Mouse (Mus musculus): ENCODE data around the gene Rfx1. TPM values are rescaled to one million over a fixed set of nuclear protein-coding genes. Genes with fewer than 3 reads are reported as not detected.

The Rfx1 gene
- polyA plus RNA-seq, 1 experiment = 45.6 TPM

DNA sequence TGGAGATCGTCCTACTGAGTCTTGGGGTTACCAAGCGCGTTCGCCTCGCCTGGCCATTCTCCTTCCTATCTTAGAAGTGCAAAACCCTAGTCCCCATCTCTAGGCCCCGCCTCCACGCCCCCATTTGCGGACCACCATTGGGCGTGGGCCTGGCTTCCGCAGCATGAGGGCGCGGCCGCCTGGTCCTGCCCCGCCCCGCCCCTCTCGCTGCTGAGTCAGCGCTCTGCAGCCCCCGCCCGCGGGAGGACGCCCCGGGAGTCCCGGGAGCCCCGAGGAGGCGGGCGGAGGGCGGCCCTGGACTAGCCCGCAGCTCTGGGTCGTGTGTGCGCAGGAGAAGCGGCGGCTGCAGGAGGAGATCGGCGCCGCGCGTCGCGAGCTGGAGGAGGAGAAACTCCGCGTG is 40.8 kb upstream of the Rfx1 start:
- peaks cover 10% of the 10 kb centered on the region for H3K27me3 ChIP-seq (ENCODE audit: control insufficient read depth, insufficient read depth, low read length)
- 2% methylated on average over 40 of the region's 41 CpGs for WGBS

DNA sequence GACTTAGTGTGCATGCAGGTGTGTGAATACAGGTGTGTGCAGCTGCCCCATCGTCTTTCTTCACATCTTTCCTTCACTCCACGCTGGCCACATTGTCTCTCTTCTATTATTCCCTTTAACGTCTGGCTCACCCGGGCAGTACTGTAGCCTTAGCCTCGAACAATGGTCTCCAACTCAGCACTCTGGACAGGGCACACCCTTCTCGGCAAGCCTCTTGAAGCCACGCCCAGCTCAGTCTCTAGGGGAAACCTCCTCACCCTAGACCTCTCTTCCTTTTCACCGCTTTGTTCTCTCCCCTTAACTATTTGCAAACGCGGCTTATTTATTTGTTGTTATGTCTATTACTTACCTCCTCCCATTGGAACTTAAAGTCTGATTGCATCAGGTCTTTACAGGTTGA is 39.2 kb upstream of the Rfx1 start:
- peaks cover 10% of the 10 kb centered on the region for H3K27me3 ChIP-seq (ENCODE audit: control insufficient read depth, insufficient read depth, low read length)
- no peak overlapping the region for H3K4me3 ChIP-seq (ENCODE audit: extremely low read depth, insufficient read depth, insufficient read length)
- TF ChIP-seq POLR2A (IDR thresholded peaks at IDR 0.05; ENCODE audit: low read depth, low read length) (no peak), CTCF (IDR thresholded peaks at IDR 0.05; ENCODE audit: extremely low read depth, insufficient read depth, insufficient read length, insufficient replicate concordance) (no peak)
- WGBS = 6% methylated on average over 10 of the region's 10 CpGs
- H3K36me3 ChIP-seq (ENCODE audit: control insufficient read depth, insufficient read depth, low read length) = peaks cover 17% of the 10 kb centered on the region
- peaks cover 5% of the 10 kb centered on the region; the same call in 1 of the 2 replicates for H3K4me1 ChIP-seq (ENCODE audit: control insufficient read depth, insufficient read depth, insufficient read length)
- peak in 1 of 2 experiments; percentile 63 for DNase-seq (ENCODE audit: low read depth in 1 of 2, low spot score in 2 of 2)
- H3K27ac ChIP-seq (ENCODE audit: insufficient read depth, low read length) = no peak overlapping the region

More for the DNA sequence above, 40.8 kb upstream of the Rfx1 start:
- Histone ChIP-seq H3K27ac (ENCODE audit: insufficient read depth, low read length) (no peak overlapping the region), H3K36me3 (ENCODE audit: control insufficient read depth, insufficient read depth, low read length) (peaks cover 5% of the 10 kb centered on the region), H3K4me1 (ENCODE audit: control insufficient read depth, insufficient read depth, insufficient read length) (peaks cover 5% of the 10 kb centered on the region; the same call in 1 of the 2 replicates), H3K4me3 (ENCODE audit: extremely low read depth, insufficient read depth, insufficient read length) (no peak overlapping the region; the same call in 1 of the 2 replicates)
- TF ChIP-seq CTCF (IDR thresholded peaks at IDR 0.05; ENCODE audit: extremely low read depth, insufficient read depth, insufficient read length, insufficient replicate concordance) (no peak), POLR2A (IDR thresholded peaks at IDR 0.05; ENCODE audit: low read depth, low read length) (no peak)
- no peak for DNase-seq (ENCODE audit: low read depth in 1 of 2, low spot score in 2 of 2)

DNA sequence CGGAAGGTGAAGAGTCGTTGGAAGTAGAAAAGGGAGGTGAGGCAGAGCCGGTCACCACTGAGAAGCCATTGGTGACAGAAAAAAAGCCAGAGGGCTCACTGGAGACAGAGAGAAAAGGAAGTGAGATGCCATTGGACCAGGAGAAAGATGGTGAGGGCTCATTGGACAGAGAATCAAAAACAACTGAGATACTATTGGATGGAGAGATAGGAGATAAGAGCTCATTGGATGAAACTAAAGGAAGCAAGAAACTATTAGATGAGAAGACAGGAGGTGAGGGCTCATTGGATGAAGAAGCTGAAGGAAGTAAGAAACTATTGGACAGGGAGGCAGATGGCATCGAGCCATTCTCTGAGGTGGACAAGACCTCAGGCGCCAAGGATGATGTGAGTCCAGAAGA is 37.4 kb upstream of the Rfx1 start:
- Histone ChIP-seq H3K4me1 (ENCODE audit: control insufficient read depth, insufficient read depth, insufficient read length) (peaks cover 5% of the 10 kb centered on the region; the same call in 1 of the 2 replicates), H3K36me3 (ENCODE audit: control insufficient read depth, insufficient read depth, low read length) (peaks cover 27% of the 10 kb centered on the region), H3K27me3 (ENCODE audit: control insufficient read depth, insufficient read depth, low read length) (peaks cover 10% of the 10 kb centered on the region), H3K27ac (ENCODE audit: insufficient read depth, low read length) (no peak overlapping the region), H3K4me3 (ENCODE audit: extremely low read depth, insufficient read depth, insufficient read length) (no peak overlapping the region)
- TF ChIP-seq CTCF (IDR thresholded peaks at IDR 0.05; ENCODE audit: extremely low read depth, insufficient read depth, insufficient read length, insufficient replicate concordance) (no peak), POLR2A (IDR thresholded peaks at IDR 0.05; ENCODE audit: low read depth, low read length) (no peak)
- 89% methylated on average over 5 of the region's 5 CpGs for WGBS
- no peak for DNase-seq (ENCODE audit: low read depth in 1 of 2, low spot score in 2 of 2)

DNA sequence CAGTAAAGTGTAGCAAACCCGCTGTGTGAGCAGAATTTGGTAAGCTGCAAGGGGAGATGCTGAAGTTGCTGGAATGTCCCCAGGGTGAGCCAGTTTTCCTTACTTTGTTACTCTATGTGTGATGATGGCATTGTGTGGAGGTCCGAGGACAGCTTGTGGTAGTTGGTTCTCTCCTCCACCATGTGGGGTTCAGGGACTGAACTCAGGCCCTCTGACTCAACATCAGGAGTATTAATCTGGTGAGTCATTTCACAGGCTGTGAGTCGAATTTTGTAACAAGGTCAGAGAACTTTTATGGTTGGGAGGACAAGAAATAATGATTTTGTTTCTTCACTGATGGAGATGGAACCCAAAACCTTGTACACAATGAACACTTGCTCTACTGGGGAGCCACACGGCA is 33.9 kb upstream of the Rfx1 start:
- no peak for DNase-seq (ENCODE audit: low read depth in 1 of 2, low spot score in 2 of 2)
- no peaks in the 10 kb centered on the region for H3K27me3 ChIP-seq (ENCODE audit: control insufficient read depth, insufficient read depth, low read length)
- TF ChIP-seq CTCF (IDR thresholded peaks at IDR 0.05; ENCODE audit: extremely low read depth, insufficient read depth, insufficient read length, insufficient replicate concordance) = no peak
- no peak for TF ChIP-seq POLR2A (IDR thresholded peaks at IDR 0.05; ENCODE audit: low read depth, low read length)
- no peaks in the 10 kb centered on the region for H3K4me1 ChIP-seq (ENCODE audit: control insufficient read depth, insufficient read depth, insufficient read length)
- H3K4me3 ChIP-seq (ENCODE audit: extremely low read depth, insufficient read depth, insufficient read length) = no peak overlapping the region
- WGBS = 90% methylated on average over 4 of the region's 4 CpGs
- no peak overlapping the region for H3K27ac ChIP-seq (ENCODE audit: insufficient read depth, low read length)
- peaks cover 35% of the 10 kb centered on the region for H3K36me3 ChIP-seq (ENCODE audit: control insufficient read depth, insufficient read depth, low read length)

DNA sequence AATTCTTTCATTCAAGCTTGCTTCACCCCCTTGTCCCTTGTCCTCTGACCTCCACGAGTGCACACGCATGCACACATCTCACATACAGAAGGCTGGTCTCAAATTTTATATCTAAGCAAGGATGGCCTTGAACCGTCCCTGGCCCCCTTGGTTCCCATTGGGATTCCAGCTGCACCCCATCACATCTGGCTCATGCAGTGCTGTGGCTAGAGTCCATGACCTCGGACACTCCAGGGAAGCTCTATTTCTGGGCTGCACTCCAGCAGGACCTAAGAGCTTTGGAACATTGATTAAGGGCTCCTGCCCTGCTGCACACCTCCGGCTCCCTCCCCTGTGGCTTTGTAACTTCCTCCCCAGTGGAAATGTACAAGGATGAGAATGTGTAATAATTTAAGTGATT is 28.6 kb upstream of the Rfx1 start:
- Histone ChIP-seq H3K27me3 (ENCODE audit: control insufficient read depth, insufficient read depth, low read length) (no peaks in the 10 kb centered on the region), H3K36me3 (ENCODE audit: control insufficient read depth, insufficient read depth, low read length) (peaks cover 21% of the 10 kb centered on the region), H3K27ac (ENCODE audit: insufficient read depth, low read length) (no peak overlapping the region), H3K4me1 (ENCODE audit: control insufficient read depth, insufficient read depth, insufficient read length) (peaks cover 7% of the 10 kb centered on the region; the same call in 1 of the 2 replicates), H3K4me3 (ENCODE audit: extremely low read depth, insufficient read depth, insufficient read length) (no peak overlapping the region)
- WGBS = 82% methylated on average over 5 of the region's 5 CpGs
- no peak for TF ChIP-seq POLR2A (IDR thresholded peaks at IDR 0.05; ENCODE audit: low read depth, low read length)
- TF ChIP-seq CTCF (IDR thresholded peaks at IDR 0.05; ENCODE audit: extremely low read depth, insufficient read depth, insufficient read length, insufficient replicate concordance) = no peak
- no peak for DNase-seq (ENCODE audit: low read depth in 1 of 2, low spot score in 2 of 2)

DNA sequence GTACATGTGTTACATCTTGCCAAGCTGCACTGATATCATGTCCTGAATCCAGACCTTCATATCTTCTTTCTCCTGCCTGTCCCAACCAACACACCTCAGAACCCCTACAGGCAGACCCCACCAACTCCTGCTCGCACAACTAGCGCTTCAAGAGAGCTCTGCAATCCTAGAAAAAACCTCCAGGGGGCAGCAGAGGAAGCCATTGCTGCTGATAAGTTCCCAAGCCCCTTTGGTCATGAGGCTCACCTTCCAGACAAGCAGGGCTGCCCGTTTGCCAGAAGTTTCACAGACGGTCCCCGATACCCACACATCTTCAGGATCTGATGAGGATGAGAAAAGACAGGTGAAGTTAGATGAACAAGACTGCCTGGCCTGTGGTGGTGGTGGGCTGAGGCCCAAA is 27.6 kb upstream of the Rfx1 start:
- peaks cover 17% of the 10 kb centered on the region for H3K36me3 ChIP-seq (ENCODE audit: control insufficient read depth, insufficient read depth, low read length)
- TF ChIP-seq CTCF (IDR thresholded peaks at IDR 0.05; ENCODE audit: extremely low read depth, insufficient read depth, insufficient read length, insufficient replicate concordance) (peak; percentile 80; the same call in 1 of the 2 replicates), POLR2A (IDR thresholded peaks at IDR 0.05; ENCODE audit: low read depth, low read length) (no peak)
- no peak overlapping the region for H3K4me3 ChIP-seq (ENCODE audit: extremely low read depth, insufficient read depth, insufficient read length)
- peak; percentile 56 to 72 for DNase-seq (ENCODE audit: low read depth in 1 of 2, low spot score in 2 of 2)
- no peak overlapping the region for H3K27ac ChIP-seq (ENCODE audit: insufficient read depth, low read length)
- WGBS = 17% methylated on average over 5 of the region's 5 CpGs
- peaks cover 9% of the 10 kb centered on the region; the same call in 1 of the 2 replicates for H3K4me1 ChIP-seq (ENCODE audit: control insufficient read depth, insufficient read depth, insufficient read length)
- H3K27me3 ChIP-seq (ENCODE audit: control insufficient read depth, insufficient read depth, low read length) = no peaks in the 10 kb centered on the region
